Mouse (Mus musculus) hindbrain, postnatal 0 days (tissue): Measurements from ENCODE around the gene Il6ra. TPM values are rescaled to one million over a fixed set of nuclear protein-coding genes. Genes with fewer than 3 reads are reported as not detected.

Experiments used
- ATAC-seq: fragments of 200-750 bp; cut with Nextera tagmentation; 2 replicates; pipeline ENCODE4 v1.8.0; 2017; ENCODE audit warnings: mild to moderate bottlenecking, moderate TSS enrichment, moderate library complexity
- DNase-seq: peaks from one replicate; pipeline ENCODE4 v3.0.0-alpha.2; 2015; ENCODE audit warnings: low spot score
- H3K27ac ChIP-seq: fragments of 300-500 bp; sonication (generic); 2 replicates; pipeline ENCODE4 v1.5.1; 2014; ENCODE audit warnings: mild to moderate bottlenecking
- H3K27me3 ChIP-seq: fragments of 300-500 bp; sonication (generic); 2 replicates; pipeline ENCODE4 v1.6.1; 2014; ENCODE audit warnings: low read length, mixed read lengths; ENCODE audit not compliant: insufficient read depth
- H3K36me3 ChIP-seq: fragments of 300-500 bp; sonication (generic); 2 replicates; pipeline ENCODE4 v1.6.1; 2014; ENCODE audit warnings: low read length, mixed read lengths; ENCODE audit not compliant: insufficient read depth
- H3K4me1 ChIP-seq: fragments of 300-500 bp; sonication (generic); 2 replicates; pipeline ENCODE4 v1.6.1; 2014; ENCODE audit warnings: antibody characterized with exemption, low read length, mixed read lengths; ENCODE audit not compliant: insufficient read depth
- H3K4me2 ChIP-seq: fragments of 300-500 bp; sonication (generic); 2 replicates; pipeline ENCODE4 v1.6.1; 2014; ENCODE audit warnings: low read depth, mild to moderate bottlenecking, low read length, moderate library complexity, mixed read lengths
- H3K4me3 ChIP-seq: fragments of 300-500 bp; sonication (generic); 2 replicates; pipeline ENCODE4 v1.5.1; 2014; ENCODE audit warnings: low read length
- H3K9ac ChIP-seq: fragments of 300-500 bp; sonication (generic); replicated peaks from 2 replicates; pipeline ENCODE4 v1.6.1; 2014; ENCODE audit warnings: mild to moderate bottlenecking, low read length, moderate library complexity, mixed read lengths
- H3K9me3 ChIP-seq: fragments of 300-500 bp; sonication (generic); 2 replicates; pipeline ENCODE4 v1.6.1; 2016; ENCODE audit warnings: low read length, mixed read lengths
- CTCF ChIP-seq: IDR thresholded peaks from 2 replicates; pipeline ENCODE4 v1.5.1; 2016; ENCODE audit warnings: antibody characterized with exemption, control low read depth, low read depth
- WGBS: fragments of 180-500 bp; shearing (Covaris S2); extraction: QIAGEN DNeasy Blood & Tissue Kit; methylation state at CpG from one replicate; pipeline ENCODE4 v1.1.7; 2014; 5-methylcytosine and 5-hydroxymethylcytosine counted together
- polyA plus RNA-seq: library from polyadenylated mRNA; unstranded; fragments of >200 nt; fragmentation: Nextera tagmentation; extraction: Ambion mirVana; gene quantifications from 2 replicates; pipeline ENCODE4 v1.2.1, GENCODE M21; 2015
- total RNA-seq: library from RNA; depleted of rRNA; stranded (reverse); fragments of >200 nt; gene quantifications from 2 replicates; pipeline ENCODE4 v1.2.3, GENCODE M21; 2014

Il6ra gene
- total and polyA plus RNA-seq, 2 experiments from 2014 or later: 1.8 to 2.4 TPM

DNA sequence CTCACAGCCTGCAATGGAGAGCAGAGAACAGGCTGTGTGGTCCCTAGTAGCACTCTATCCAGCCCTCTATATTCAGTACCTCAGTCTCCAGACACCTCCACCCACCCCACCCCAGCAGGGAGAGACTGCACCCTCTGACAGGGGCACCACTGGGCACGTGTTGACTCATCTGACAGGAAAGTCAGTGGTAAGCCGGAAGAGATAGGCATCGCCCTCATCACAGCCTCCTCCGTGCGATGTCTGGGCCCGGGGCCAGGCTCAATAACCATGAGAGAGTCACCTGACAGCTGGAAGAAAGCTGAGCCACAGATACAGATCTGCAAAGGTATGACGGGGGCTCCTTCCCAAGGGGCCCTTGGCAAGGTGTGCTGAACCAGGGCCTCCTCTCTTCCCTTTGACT, 40.8 kb downstream of the Il6ra start:
- Histone ChIP-seq H3K4me1 (peaks cover 5% of the 10 kb centered on the region), H3K36me3 (no peaks in the 10 kb centered on the region), H3K9ac (no peak overlapping the region), H3K4me3 (no peak overlapping the region), H3K9me3 (no peaks in the 10 kb centered on the region), H3K4me2 (no peak overlapping the region), H3K27ac (no peak overlapping the region), H3K27me3 (no peaks in the 10 kb centered on the region)
- no peak for TF ChIP-seq CTCF
- 55% methylated on average over 7 of the region's 7 CpGs for WGBS
- DNase-seq: no peak
- no peak for ATAC-seq

DNA sequence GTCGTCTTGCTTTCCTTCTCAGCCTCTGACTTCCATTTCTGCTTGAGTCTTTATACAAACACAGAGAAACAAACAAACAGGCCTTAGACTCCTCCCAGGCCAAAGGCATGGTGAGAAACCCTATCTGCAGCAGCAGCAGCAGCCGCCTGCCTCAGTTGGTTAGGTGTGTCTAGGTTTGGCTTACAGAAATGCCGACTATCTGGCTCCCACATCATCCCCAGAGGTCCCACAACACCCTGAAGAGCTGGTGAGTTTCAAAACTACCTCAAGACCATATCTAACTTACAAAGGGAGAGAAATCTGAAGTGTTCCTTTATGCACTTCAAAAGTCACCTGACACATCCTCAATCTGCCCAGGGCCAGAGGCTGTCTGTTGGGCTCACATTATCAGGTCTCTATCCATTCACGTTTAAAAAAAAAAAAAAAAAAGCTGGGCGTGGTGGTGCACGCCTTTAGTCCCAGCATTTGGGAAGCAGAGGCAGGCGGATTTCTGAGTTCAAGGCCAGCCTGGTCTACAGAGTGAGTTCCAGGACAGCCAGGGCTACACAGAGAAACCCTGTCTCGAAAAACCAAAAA, 41.6 kb downstream of the Il6ra start:
- 82% methylated on average over 8 of the region's 8 CpGs for WGBS
- no peaks in the 10 kb centered on the region for H3K36me3 ChIP-seq
- ATAC-seq (no peak), DNase-seq (no peak)
- no peak overlapping the region for H3K27ac ChIP-seq
- no peak overlapping the region for H3K4me2 ChIP-seq
- no peak overlapping the region for H3K4me3 ChIP-seq
- peaks cover 5% of the 10 kb centered on the region for H3K4me1 ChIP-seq
- H3K27me3 ChIP-seq: no peaks in the 10 kb centered on the region
- H3K9me3 ChIP-seq: no peaks in the 10 kb centered on the region
- no peak for TF ChIP-seq CTCF
- H3K9ac ChIP-seq: no peak overlapping the region

DNA sequence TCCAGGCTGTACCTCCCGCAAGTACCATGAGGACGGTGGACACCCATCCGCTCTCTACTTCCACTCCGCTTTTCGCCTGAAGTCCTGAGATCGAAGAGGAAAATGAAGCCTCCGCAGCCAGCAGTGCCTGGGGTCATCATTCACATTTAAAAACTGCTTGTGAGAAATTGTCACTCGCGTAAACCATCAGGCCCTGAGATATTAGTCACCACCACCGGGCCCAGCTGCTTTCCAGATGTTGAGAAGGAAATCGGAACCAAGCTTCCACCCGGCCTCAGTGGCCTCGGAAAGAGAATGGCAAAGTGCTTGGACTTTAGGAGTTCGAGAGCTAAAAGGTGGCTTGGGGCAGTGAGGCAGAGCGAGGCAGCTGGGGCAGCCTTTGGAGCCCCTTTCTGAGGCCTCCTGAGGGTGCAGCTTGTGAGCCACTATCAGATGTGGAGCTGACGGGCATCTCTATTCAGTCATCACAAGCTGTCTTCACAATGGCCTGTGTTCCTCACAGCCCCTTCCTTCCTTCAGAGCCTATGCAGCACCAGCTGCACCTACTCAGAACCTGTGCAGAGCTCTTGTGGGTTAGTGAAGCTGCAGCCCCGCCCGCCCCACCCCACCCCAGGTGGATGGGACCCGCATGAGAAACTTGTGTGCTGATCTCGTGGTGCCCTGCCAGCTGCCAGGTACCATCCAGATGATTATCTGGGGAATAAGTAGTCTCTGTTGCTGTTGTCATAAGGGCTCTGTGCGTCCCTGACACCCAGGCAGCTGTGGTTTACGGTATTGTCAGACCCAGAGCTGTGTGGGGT, 42.3 kb downstream of the Il6ra start:
- Histone ChIP-seq H3K4me3 (no peak overlapping the region), H3K4me2 (no peak overlapping the region), H3K9ac (no peak overlapping the region), H3K27me3 (no peaks in the 10 kb centered on the region), H3K36me3 (no peaks in the 10 kb centered on the region), H3K27ac (no peak overlapping the region), H3K4me1 (peaks cover 5% of the 10 kb centered on the region), H3K9me3 (no peaks in the 10 kb centered on the region)
- 79% methylated on average over 22 of the region's 22 CpGs for WGBS
- no peak for DNase-seq
- no peak for ATAC-seq
- no peak for TF ChIP-seq CTCF

DNA sequence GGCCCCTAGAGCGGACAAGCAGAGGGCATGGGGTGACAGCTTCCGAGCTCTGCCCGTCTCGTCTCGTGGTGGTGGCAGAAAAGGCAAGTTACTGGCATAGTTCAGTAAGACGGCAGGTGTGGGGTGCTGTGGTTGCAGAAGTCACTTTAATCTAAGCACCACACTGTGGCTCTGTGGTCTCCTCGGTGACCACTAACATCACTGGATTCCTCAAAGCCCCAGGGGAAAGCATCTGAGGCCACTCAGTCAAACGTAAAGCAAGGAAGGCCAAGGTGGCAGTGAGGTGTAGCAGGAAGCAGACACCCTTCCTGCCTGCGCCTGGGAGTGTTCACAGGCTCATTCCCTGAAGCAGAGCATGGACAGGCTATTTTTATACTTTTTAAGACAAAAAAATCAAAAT, 43.4 kb downstream of the Il6ra start:
- ATAC-seq (no peak), DNase-seq (no peak)
- no peaks in the 10 kb centered on the region for H3K36me3 ChIP-seq
- 68% methylated on average over 9 of the region's 9 CpGs for WGBS
- no peaks in the 10 kb centered on the region for H3K9me3 ChIP-seq
- H3K4me3 ChIP-seq: no peak overlapping the region
- no peaks in the 10 kb centered on the region for H3K27me3 ChIP-seq
- no peak overlapping the region for H3K27ac ChIP-seq
- H3K9ac ChIP-seq: no peak overlapping the region
- TF ChIP-seq CTCF: no peak
- peaks cover 5% of the 10 kb centered on the region for H3K4me1 ChIP-seq
- no peak overlapping the region for H3K4me2 ChIP-seq

DNA sequence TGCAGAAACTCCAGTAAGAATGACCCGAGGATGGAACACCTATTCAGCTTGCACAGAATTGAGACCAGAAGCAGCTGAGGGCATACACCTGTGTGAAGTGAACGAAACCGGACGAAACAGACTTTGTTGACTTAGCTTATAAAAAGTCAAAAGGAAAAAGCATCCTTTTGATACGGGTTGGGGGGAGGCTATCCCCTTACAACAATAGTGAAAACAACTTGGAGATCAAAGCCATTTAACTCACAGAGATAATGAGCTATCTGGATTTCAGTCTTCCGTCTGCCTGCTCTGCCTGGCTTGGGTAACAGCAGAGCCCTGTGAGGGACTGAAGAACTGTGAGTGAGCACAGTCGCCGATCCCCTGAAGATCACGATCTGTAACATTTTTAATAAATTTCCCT, 44.0 kb downstream of the Il6ra start:
- no peaks in the 10 kb centered on the region for H3K9me3 ChIP-seq
- no peak overlapping the region for H3K4me2 ChIP-seq
- no peak overlapping the region for H3K9ac ChIP-seq
- ATAC-seq (no peak), DNase-seq (no peak)
- H3K4me3 ChIP-seq: no peak overlapping the region
- 58% methylated on average over 9 of the region's 9 CpGs for WGBS
- H3K36me3 ChIP-seq: no peaks in the 10 kb centered on the region
- H3K4me1 ChIP-seq: peaks cover 5% of the 10 kb centered on the region
- H3K27ac ChIP-seq: no peak overlapping the region
- no peaks in the 10 kb centered on the region for H3K27me3 ChIP-seq
- TF ChIP-seq CTCF: no peak

DNA sequence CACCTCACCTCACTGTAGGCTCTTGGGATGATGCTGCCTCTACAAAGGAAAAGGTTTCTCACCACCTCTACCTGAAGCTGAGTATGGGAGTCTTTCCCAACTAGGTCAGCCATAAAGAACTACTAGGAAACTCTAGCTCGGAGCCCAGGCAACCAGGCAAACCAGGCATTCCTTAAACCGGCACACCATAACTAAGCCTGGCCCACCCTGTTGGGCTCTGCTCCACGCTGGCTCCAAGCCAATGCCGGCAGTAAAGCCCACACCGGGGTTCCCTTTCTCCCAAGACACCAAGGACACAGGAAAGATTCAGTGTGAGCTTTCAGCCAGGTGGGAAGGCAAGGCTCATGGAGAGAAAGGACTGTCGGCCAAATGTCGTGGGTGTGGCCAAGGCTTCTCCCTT, 44.6 kb downstream of the Il6ra start:
- ATAC-seq (peak; percentile 59), DNase-seq (peak; percentile 70)
- H3K27ac ChIP-seq: peak overlapping the region; percentile 70; the same call in 1 of the 2 replicates
- 18% methylated on average over 7 of the region's 7 CpGs for WGBS
- no peaks in the 10 kb centered on the region for H3K27me3 ChIP-seq
- no peak overlapping the region for H3K9ac ChIP-seq
- no peak overlapping the region for H3K4me2 ChIP-seq
- H3K4me1 ChIP-seq: peaks cover 5% of the 10 kb centered on the region
- no peaks in the 10 kb centered on the region for H3K9me3 ChIP-seq
- H3K4me3 ChIP-seq: no peak overlapping the region
- TF ChIP-seq CTCF: no peak
- no peaks in the 10 kb centered on the region for H3K36me3 ChIP-seq

DNA sequence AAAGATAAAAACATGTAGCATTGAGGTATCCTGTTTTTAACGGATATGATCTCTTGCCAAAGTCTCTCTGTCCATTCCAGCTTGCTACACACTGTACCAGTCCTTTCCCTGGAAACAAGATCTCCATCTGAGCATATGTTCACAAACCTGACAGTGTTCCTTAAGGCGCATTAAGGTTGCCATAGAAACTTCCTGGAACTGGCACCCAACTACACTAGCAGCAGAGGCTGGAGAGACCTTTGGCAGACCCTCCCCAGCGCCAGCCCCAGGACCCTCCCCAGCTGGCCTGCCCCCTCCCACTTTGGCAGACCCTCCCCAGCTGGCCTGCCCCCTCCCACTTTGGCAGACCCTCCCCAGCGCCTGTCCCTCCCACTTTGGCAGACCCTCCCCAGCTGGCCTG, 45.3 kb downstream of the Il6ra start:
- no peak overlapping the region for H3K4me3 ChIP-seq
- H3K4me1 ChIP-seq: peaks cover 5% of the 10 kb centered on the region
- no peaks in the 10 kb centered on the region for H3K9me3 ChIP-seq
- DNase-seq (peak; percentile 85), ATAC-seq (peak; percentile 76)
- TF ChIP-seq CTCF: no peak
- H3K4me2 ChIP-seq: no peak overlapping the region
- WGBS: 26% methylated on average over 3 of the region's 4 CpGs
- peak overlapping the region; percentile 32; the same call in 1 of the 2 replicates for H3K27ac ChIP-seq
- H3K9ac ChIP-seq: no peak overlapping the region
- H3K36me3 ChIP-seq: no peaks in the 10 kb centered on the region
- no peaks in the 10 kb centered on the region for H3K27me3 ChIP-seq
